Mouse (Mus musculus): ENCODE measurements around the gene Pxylp1.
"Not testable (repeated sequence)": the region's sequence is repeated elsewhere in the genome, so short reads cannot be mapped to it uniquely, and the experiment has no call there.

DNA sequence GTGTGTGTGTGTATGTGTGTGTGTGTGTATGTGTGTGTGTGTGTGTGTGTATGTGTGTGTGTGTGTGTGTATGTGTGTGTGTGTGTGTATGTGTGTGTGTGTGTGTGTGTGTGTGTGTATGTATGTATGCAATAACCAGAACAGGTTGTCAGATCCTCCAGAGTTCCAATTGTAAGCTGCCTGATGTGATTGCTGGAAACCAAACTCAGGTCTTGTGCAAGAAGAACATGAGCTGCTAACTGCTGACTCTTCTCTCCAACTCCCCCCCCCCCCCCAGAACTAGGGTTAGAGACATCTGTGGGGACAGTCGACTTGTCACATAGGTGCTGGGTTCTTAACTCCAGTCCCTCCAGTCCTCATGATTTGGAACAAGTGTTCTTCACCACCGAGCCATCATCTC, 44.0 kb upstream of the Pxylp1 start:
- not testable (repeated sequence) for TF ChIP-seq CTCF (IDR thresholded peaks at IDR 0.05; ENCODE audit: extremely low read depth, insufficient read depth, insufficient read length, insufficient replicate concordance); POLR2A (IDR thresholded peaks at IDR 0.05; ENCODE audit: low read depth, low read length)

Data from spleen, adult 2 months (tissue).